Mouse (Mus musculus) MEL (cell line): ENCODE data around the gene Llgl1.

ENCODE experiments used
- CHD2 ChIP-seq: IDR thresholded peaks from 2 replicates; pipeline ENCODE4 v1.6.1; 2011; ENCODE audit warnings: low read length, improper control_type of control experiment
- CTCF ChIP-seq, 3 experiments: IDR thresholded peaks in 2 of 3; conservative IDR thresholded peaks in 1 of 3; 2 replicates each; pipeline ENCODE4 v1.5.1; 2011 to 2012; ENCODE audit warnings: low read length in 3 of 3, low read depth in 2 of 3, mild to moderate bottlenecking in 2 of 3, improper control_type of control experiment in 1 of 3, inconsistent platforms in 1 of 3, mixed read lengths in 1 of 3, moderate library complexity in 1 of 3; ENCODE audit not compliant: control insufficient read depth in 1 of 3, insufficient read depth in 1 of 3, poor library complexity in 1 of 3, severe bottlenecking in 1 of 3
- ELF1 ChIP-seq: IDR thresholded peaks from 2 replicates; pipeline ENCODE4 v1.6.1; 2014; ENCODE audit warnings: low read depth, mild to moderate bottlenecking, inconsistent platforms, low read length, improper control_type of control experiment, moderate library complexity
- EP300 ChIP-seq, 2 experiments: IDR thresholded peaks; 2 replicates each; pipeline ENCODE4 v1.6.1; 2011; ENCODE audit warnings: improper control_type of control experiment in 2 of 2, low read length in 2 of 2, low read depth in 1 of 2, mild to moderate bottlenecking in 1 of 2
- GATA1 ChIP-seq: IDR thresholded peaks from 2 replicates; pipeline ENCODE4 v1.6.1; 2011; ENCODE audit warnings: low read depth, low read length, improper control_type of control experiment
- HCFC1 ChIP-seq: IDR thresholded peaks from 2 replicates; pipeline ENCODE4 v1.6.1; 2012; ENCODE audit warnings: low read depth, mild to moderate bottlenecking, inconsistent platforms, low read length, improper control_type of control experiment, moderate library complexity
- JUND ChIP-seq: IDR thresholded peaks from 2 replicates; pipeline ENCODE4 v1.6.1; 2011; ENCODE audit warnings: low read depth, mild to moderate bottlenecking, improper control_type of control experiment, low read length
- MEF2A ChIP-seq: IDR thresholded peaks from 2 replicates; pipeline ENCODE4 v1.6.1; 2014; ENCODE audit warnings: low read depth, mild to moderate bottlenecking, inconsistent platforms, low read length, improper control_type of control experiment; ENCODE audit not compliant: poor library complexity, insufficient replicate concordance, severe bottlenecking; ENCODE audit errors: extremely low read depth
- MXI1 ChIP-seq: IDR thresholded peaks from 2 replicates; pipeline ENCODE4 v1.6.1; 2011; ENCODE audit warnings: mild to moderate bottlenecking, low read depth, low read length, improper control_type of control experiment
- POLR2A ChIP-seq, 2 experiments: IDR thresholded peaks; 2 replicates each; pipeline ENCODE4 v1.6.1; 2011 to 2012; ENCODE audit warnings: low read length in 2 of 2, mild to moderate bottlenecking in 2 of 2, control low read depth in 1 of 2, improper control_type of control experiment in 1 of 2, low read depth in 1 of 2, moderate library complexity in 1 of 2; ENCODE audit not compliant: control insufficient read depth in 1 of 2, insufficient read depth in 1 of 2, poor library complexity in 1 of 2
- SMC3 ChIP-seq: IDR thresholded peaks from 2 replicates; pipeline ENCODE4 v1.6.1; 2011; ENCODE audit warnings: low read depth, low read length, improper control_type of control experiment
- TCF12 ChIP-seq: IDR thresholded peaks from 2 replicates; pipeline ENCODE4 v1.6.1; 2014; ENCODE audit warnings: low read depth, mild to moderate bottlenecking, inconsistent platforms, low read length, improper control_type of control experiment, moderate library complexity
- UBTF ChIP-seq: IDR thresholded peaks from 2 replicates; pipeline ENCODE4 v1.6.1; 2012; ENCODE audit warnings: low read depth, mild to moderate bottlenecking, inconsistent platforms, low read length, improper control_type of control experiment, moderate library complexity, borderline replicate concordance; ENCODE audit not compliant: insufficient read depth

DNA sequence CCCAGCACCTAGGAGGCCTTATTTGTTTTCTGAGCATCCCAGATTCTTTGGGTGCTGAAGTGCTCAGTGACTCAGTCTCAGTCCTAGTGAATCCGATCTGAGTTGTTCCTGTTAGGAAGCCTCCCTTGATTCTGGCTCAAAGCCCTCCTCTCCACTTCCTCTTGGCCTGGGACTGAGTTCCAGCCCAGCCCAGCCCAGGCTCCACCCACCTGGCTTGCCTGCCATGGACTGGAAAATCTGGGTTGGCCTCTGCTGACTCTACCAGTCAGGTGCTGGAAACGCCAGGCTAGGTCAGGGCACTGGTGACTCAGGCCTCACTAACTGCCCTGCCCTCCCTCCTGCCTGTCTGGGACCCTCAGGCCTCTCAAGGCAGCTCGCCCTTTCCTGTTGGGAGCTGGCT lies 8.1 kb downstream of the Llgl1 start:
- TF ChIP-seq HCFC1: no peak
- TF ChIP-seq CTCF (IDR thresholded peaks at IDR 0.05 in 2 of 3, conservative IDR thresholded peaks at IDR 0.05 in 1 of 3; ENCODE audit: control insufficient read depth in 1 of 3, insufficient read depth in 1 of 3, low read depth in 2 of 3, low read length in 3 of 3, poor library complexity in 1 of 3, severe bottlenecking in 1 of 3): no peak
- TF ChIP-seq GATA1: no peak
- TF ChIP-seq CHD2: no peak
- no peak for TF ChIP-seq JUND
- no peak for TF ChIP-seq UBTF
- no peak for TF ChIP-seq ELF1
- TF ChIP-seq EP300 (IDR thresholded peaks at IDR 0.05; ENCODE audit: low read depth in 1 of 2, low read length in 2 of 2): no peak
- TF ChIP-seq TCF12: no peak
- no peak for TF ChIP-seq SMC3
- TF ChIP-seq MEF2A: no peak
- TF ChIP-seq POLR2A (IDR thresholded peaks at IDR 0.05; ENCODE audit: control insufficient read depth in 1 of 2, insufficient read depth in 1 of 2, low read depth in 1 of 2, low read length in 2 of 2, poor library complexity in 1 of 2): no peak
- no peak for TF ChIP-seq MXI1
